Mouse (Mus musculus) liver, embryonic 14.5 days (tissue): ENCODE data around the gene Pikfyve. TPM values are rescaled to one million over a fixed set of nuclear protein-coding genes. Genes with fewer than 3 reads are reported as not detected.
A peak's percentile ranks its signal among the peaks of the same experiment; 100 is the strongest.

Experiments
- ATAC-seq: fragments of 200-750 bp; cut with Nextera tagmentation; 2 replicates; pipeline ENCODE4 v1.8.0; 2017; ENCODE audit warnings: moderate number of reproducible peaks, mild to moderate bottlenecking, moderate library complexity; ENCODE audit not compliant: insufficient read depth
- DNase-seq, 3 experiments: peaks; one replicate each; pipeline ENCODE4 v3.0.0-alpha.2; 2012 to 2013; ENCODE audit warnings: low read depth in 3 of 3, low spot score in 3 of 3
- H3K27ac ChIP-seq: fragments of 300-500 bp; sonication (generic); 2 replicates; pipeline ENCODE4 v1.5.1; 2014; ENCODE audit warnings: moderate library complexity, mild to moderate bottlenecking, control low read depth, inconsistent platforms
- H3K27me3 ChIP-seq: fragments of 300-500 bp; sonication (generic); 2 replicates; pipeline ENCODE4 v1.6.1; 2014; ENCODE audit warnings: mild to moderate bottlenecking, low read length, moderate library complexity; ENCODE audit not compliant: control insufficient read depth, insufficient read depth
- H3K36me3 ChIP-seq: fragments of 300-500 bp; sonication (generic); replicated peaks from 2 replicates; pipeline ENCODE4 v1.6.1; 2014; ENCODE audit warnings: low read depth; ENCODE audit not compliant: control insufficient read depth, insufficient read depth
- H3K4me1 ChIP-seq, 2 experiments: fragments of 200-500 bp in 1 of 2; fragments of 300-500 bp in 1 of 2; sonication (generic) in 1 of 2; replicated peaks; 2 replicates each; pipeline ENCODE4 v1.6.1; 2012 to 2014; ENCODE audit warnings: antibody characterized with exemption in 1 of 2, inconsistent platforms in 1 of 2, low read length in 1 of 2; ENCODE audit not compliant: control insufficient read depth in 2 of 2, insufficient read depth in 2 of 2
- H3K4me2 ChIP-seq: fragments of 300-500 bp; sonication (generic); 2 replicates; pipeline ENCODE4 v1.6.1; 2014; ENCODE audit warnings: low read depth, mild to moderate bottlenecking, control low read depth, moderate library complexity
- H3K4me3 ChIP-seq, 2 experiments: fragments of 200-500 bp in 1 of 2; fragments of 300-500 bp in 1 of 2; sonication (generic) in 1 of 2; 2 replicates each; pipeline ENCODE4 v1.5.1; 2012 to 2014; ENCODE audit warnings: low read depth in 2 of 2, low read length in 2 of 2, mild to moderate bottlenecking in 2 of 2, control low read depth in 1 of 2, inconsistent platforms in 1 of 2, moderate library complexity in 1 of 2; ENCODE audit not compliant: insufficient read depth in 1 of 2
- H3K9ac ChIP-seq: fragments of 300-500 bp; sonication (generic); replicated peaks from 2 replicates; pipeline ENCODE4 v1.6.1; 2014; ENCODE audit warnings: mild to moderate bottlenecking, control low read depth, moderate library complexity
- H3K9me3 ChIP-seq: fragments of 300-500 bp; sonication (generic); 2 replicates; pipeline ENCODE4 v1.6.1; 2016; ENCODE audit warnings: low read length, mixed read lengths; ENCODE audit not compliant: control insufficient read depth
- CTCF ChIP-seq: IDR thresholded peaks from 2 replicates; pipeline ENCODE4 v1.5.1; 2016; ENCODE audit warnings: antibody characterized with exemption, low read depth, control low read depth
- EP300 ChIP-seq: IDR thresholded peaks from 2 replicates; pipeline ENCODE4 v1.6.1; 2016; ENCODE audit warnings: antibody characterized with exemption, low read depth
- WGBS: fragments of 180-500 bp; shearing (Covaris S2); extraction: QIAGEN DNeasy Blood & Tissue Kit; methylation state at CpG from one replicate; pipeline ENCODE4 v1.1.7; 2014; ENCODE audit not compliant: insufficient replicate concordance; 5-methylcytosine and 5-hydroxymethylcytosine counted together
- polyA plus RNA-seq, 2 experiments: library from polyadenylated mRNA; depleted of rRNA in 1 of 2; stranded (reverse) in 1 of 2; unstranded in 1 of 2; fragments of >200 nt; fragmentation: Nextera tagmentation in 1 of 2; extraction: Ambion mirVana in 1 of 2; gene quantifications; 2 replicates each; pipeline versions ENCODE4 v1.2.1 to v1.2.3; 2012 to 2014

Pikfyve gene
- polyA plus RNA-seq, 2 experiments, result 2.6 to 5.1 TPM

DNA sequence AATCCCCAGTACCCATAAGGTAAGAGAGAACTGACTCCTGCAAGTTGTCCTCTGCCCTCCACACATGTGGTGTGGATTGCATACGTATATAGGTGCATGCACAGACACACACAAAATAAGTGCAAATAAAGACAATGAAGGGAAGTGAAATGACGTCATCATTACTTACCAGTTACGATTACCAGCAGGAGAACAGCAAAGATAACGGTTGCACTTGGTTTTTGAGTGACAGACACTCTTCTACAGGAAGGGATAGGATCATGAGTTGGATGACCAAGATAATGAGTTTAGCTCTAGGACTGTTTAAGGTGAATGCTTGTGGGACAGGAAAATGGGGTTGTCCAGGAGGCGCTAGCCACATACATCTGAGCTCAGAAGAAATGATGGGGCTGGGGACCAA lies 5.0 kb upstream of the Pikfyve start:
- 25% methylated on average over 5 of the region's 5 CpGs for WGBS
- DNase-seq (no peak), ATAC-seq (no peak)
- no peak overlapping the region for H3K27ac ChIP-seq
- H3K4me2 ChIP-seq, result no peak overlapping the region
- H3K9me3 ChIP-seq, result no peaks in the 10 kb centered on the region
- no peak overlapping the region for H3K4me3 ChIP-seq
- H3K9ac ChIP-seq, result no peak overlapping the region
- H3K4me1 ChIP-seq, result peaks cover 9 to 22% of the 10 kb centered on the region in 2 experiments
- H3K27me3 ChIP-seq, result no peaks in the 10 kb centered on the region
- no peaks in the 10 kb centered on the region for H3K36me3 ChIP-seq
- TF ChIP-seq CTCF (no peak), EP300 (no peak)

DNA sequence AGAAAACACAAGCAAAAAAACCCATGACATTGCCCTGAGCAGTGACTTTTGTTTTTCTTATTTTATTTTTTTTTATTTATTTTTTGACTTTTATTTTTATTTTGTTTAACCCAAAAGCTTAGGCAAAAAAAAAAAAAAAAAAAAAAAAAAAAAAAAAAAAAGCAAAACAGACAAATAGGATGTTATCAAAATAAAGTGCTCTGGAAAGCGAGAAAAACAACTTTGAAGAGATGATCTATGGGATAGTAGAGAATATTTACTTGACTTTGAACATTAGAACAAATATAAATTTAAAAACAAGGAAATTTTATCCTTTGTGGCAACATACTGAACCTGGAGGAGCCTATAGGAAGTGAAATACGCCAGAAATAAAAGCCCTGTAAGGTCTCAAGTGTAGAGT lies 2.5 kb upstream of the Pikfyve start:
- TF ChIP-seq EP300 (no peak), CTCF (no peak)
- WGBS, result 64% methylated on average over 2 of the region's 2 CpGs
- no peak for DNase-seq

DNA sequence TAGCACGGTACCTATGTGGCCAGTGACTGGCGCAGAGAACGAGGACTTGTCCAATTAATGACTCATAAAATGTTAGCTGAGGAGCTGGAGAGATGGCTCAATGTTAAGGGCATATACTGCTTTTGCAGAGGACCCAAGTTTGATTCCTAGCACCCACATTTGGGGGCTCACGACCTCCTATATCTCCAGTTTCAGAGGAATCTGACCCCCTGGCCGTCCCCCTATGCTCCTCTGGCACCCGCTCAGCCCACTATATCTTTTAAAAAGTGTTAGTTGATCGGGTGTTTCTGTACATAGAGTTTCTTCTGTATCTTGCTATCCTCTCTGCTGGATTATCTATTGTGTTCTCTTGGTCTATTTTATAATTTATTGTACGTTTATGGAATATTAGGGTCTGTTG lies 1.5 kb upstream of the Pikfyve start:
- H3K27me3 ChIP-seq, result no peaks in the 10 kb centered on the region
- no peak for DNase-seq
- no peak overlapping the region for H3K27ac ChIP-seq
- WGBS, result 79% methylated on average over 8 of the region's 8 CpGs
- H3K4me1 ChIP-seq, result peaks cover 8 to 16% of the 10 kb centered on the region in 2 experiments; a peak in 3 of 4 replicates
- H3K9me3 ChIP-seq, result no peaks in the 10 kb centered on the region
- H3K4me3 ChIP-seq, result no peak overlapping the region
- no peak overlapping the region for H3K4me2 ChIP-seq
- TF ChIP-seq EP300, result no peak
- no peak for TF ChIP-seq CTCF
- no peaks in the 10 kb centered on the region for H3K36me3 ChIP-seq
- H3K9ac ChIP-seq, result no peak overlapping the region
- ATAC-seq, result no peak

More for the DNA sequence above, 2.5 kb upstream of the Pikfyve start:
- Histone ChIP-seq H3K36me3 (no peaks in the 10 kb centered on the region), H3K9me3 (no peaks in the 10 kb centered on the region), H3K9ac (no peak overlapping the region), H3K27me3 (no peaks in the 10 kb centered on the region), H3K4me2 (no peak overlapping the region), H3K4me1 (peaks cover 8 to 16% of the 10 kb centered on the region in 2 experiments; a peak in 3 of 4 replicates), H3K27ac (no peak overlapping the region), H3K4me3 (no peak overlapping the region)
- ATAC-seq, result no peak

DNA sequence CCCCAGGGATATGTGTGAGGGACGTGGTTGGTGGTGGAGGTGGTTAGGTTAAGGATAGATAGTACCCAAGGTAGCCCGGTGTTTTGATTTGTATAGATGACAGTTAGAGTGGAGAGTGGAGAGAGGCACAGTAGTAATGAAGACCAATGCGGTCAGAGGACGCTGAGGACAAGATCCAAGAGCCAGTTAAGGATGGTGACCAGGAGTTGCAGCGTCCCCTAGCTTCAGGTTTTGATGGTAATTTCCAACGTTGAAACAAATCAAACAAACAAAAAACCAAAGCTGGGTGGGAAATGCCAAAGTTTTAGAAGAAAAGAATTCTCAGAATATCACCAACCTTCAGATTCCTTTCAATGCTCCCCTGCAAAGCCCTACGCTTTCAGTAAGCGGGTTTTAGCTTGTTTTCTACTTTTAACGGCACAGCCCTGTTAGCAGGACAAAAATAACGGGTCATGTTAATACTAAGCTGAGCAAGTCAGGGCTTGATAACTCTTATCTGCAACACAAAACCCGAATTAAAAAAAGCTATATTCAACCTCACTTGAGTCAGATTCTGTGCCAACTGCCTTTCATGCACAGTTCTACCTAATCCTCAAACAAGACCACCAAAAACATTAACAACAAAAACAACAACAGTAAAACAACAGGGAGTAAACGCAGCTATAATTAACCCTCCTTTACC lies 818 bp upstream of the Pikfyve start:
- Histone ChIP-seq H3K9me3 (no peaks in the 10 kb centered on the region), H3K36me3 (no peaks in the 10 kb centered on the region), H3K4me3 (peak overlapping the region; percentile 86 to 94), H3K4me2 (peak overlapping the region; percentile 99), H3K27me3 (no peaks in the 10 kb centered on the region), H3K9ac (peak overlapping the region; percentile 63), H3K27ac (peak overlapping the region; percentile 51), H3K4me1 (peaks cover 8 to 16% of the 10 kb centered on the region in 2 experiments; a peak in 3 of 4 replicates)
- DNase-seq (no peak), ATAC-seq (no peak)
- WGBS, result 19% methylated on average over 12 of the region's 12 CpGs
- TF ChIP-seq EP300, result no peak
- peak; percentile 54 for TF ChIP-seq CTCF

DNA sequence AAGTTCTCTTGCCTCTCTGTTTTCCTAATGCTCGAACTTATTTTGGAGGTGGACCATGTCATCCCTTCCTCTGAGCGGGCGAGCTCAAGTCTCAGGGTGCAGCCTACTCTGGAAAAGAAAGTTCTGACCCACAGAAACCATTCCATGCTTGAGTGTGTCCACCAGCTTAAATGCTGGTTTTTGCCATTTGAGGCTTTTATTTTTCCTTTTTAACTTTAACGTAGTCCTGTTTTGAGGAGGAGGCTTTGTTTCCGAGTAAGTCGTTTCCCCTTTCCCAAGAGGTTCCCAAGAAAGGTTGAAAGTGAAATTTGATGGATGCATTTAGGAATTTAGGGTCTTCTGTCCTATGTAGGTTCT lies 569 bp downstream of the Pikfyve start:
- peaks cover 8 to 11% of the 10 kb centered on the region in 2 experiments; a peak in 3 of 4 replicates for H3K4me1 ChIP-seq
- WGBS, result under 1% methylated on average over 6 of the region's 6 CpGs

More for the DNA sequence above, 569 bp downstream of the Pikfyve start:
- TF ChIP-seq EP300 (no peak), CTCF (no peak)
- Histone ChIP-seq H3K36me3 (0 out of 2 replicates have a peak, but pooled peaks cover 2% of the 10 kb centered on the region), H3K4me3 (peak overlapping the region; percentile 89 to 94), H3K27ac (peak overlapping the region; percentile 61), H3K9me3 (no peaks in the 10 kb centered on the region), H3K4me2 (peak overlapping the region; percentile 99), H3K9ac (peak overlapping the region; percentile 89), H3K27me3 (no peaks in the 10 kb centered on the region)
- DNase-seq (no peak), ATAC-seq (peak; percentile 33)
